Mouse (Mus musculus) E14TG2a.4 (cell line): ENCODE data around the gene Mob3a.

ENCODE experiments used
- H3K27me3 ChIP-seq: 2 replicates; pipeline ENCODE4 v1.6.1; 2014; ENCODE audit warnings: low read length, control low read depth; ENCODE audit not compliant: insufficient read depth
- H3K36me3 ChIP-seq: 2 replicates; pipeline ENCODE4 v1.6.1; 2014; ENCODE audit warnings: low read length, control low read depth; ENCODE audit not compliant: insufficient read depth
- H3K4me1 ChIP-seq: replicated peaks from 2 replicates; pipeline ENCODE4 v1.6.1; 2014; ENCODE audit warnings: low read depth, low read length, control low read depth
- H3K4me3 ChIP-seq: replicated peaks from 2 replicates; pipeline ENCODE4 v1.5.1; 2014; ENCODE audit warnings: mild to moderate bottlenecking, low read length
- H3K9me3 ChIP-seq: 2 replicates; pipeline ENCODE4 v1.6.1; 2014; ENCODE audit warnings: low read length, control low read depth
- CTCF ChIP-seq: conservative IDR thresholded peaks from 2 replicates; pipeline ENCODE4 v1.5.1; 2014; ENCODE audit warnings: low read length
- NANOG ChIP-seq: IDR thresholded peaks from 2 replicates; pipeline ENCODE4 v1.6.1; 2014; ENCODE audit warnings: borderline replicate concordance, low read length, mixed read lengths
- POU5F1 ChIP-seq: IDR thresholded peaks from 2 replicates; pipeline ENCODE4 v1.6.1; 2014; ENCODE audit warnings: low read length, borderline replicate concordance

Gene Mob3a

GRCm38 (mm10) chr10:80701721-80702535, at the start of gene Mob3a, which contains the start of gene Izumo4:
TSS of gene Mob3a (minus strand) at chr10:80701977.
TSS of gene Izumo4 (plus strand) at chr10:80702184.
- Histone ChIP-seq H3K9me3 (no peaks in the 10 kb centered on the region), H3K36me3 (peaks cover 51% of the 10 kb centered on the region), H3K4me1 (peaks cover 66% of the 10 kb centered on the region), H3K4me3 (peak within 1 kb of the TSS; percentile 89), H3K27me3 (no peaks in the 10 kb centered on the region)
- TF ChIP-seq POU5F1 (no peak), NANOG (no peak), CTCF (no peak)

DNA sequence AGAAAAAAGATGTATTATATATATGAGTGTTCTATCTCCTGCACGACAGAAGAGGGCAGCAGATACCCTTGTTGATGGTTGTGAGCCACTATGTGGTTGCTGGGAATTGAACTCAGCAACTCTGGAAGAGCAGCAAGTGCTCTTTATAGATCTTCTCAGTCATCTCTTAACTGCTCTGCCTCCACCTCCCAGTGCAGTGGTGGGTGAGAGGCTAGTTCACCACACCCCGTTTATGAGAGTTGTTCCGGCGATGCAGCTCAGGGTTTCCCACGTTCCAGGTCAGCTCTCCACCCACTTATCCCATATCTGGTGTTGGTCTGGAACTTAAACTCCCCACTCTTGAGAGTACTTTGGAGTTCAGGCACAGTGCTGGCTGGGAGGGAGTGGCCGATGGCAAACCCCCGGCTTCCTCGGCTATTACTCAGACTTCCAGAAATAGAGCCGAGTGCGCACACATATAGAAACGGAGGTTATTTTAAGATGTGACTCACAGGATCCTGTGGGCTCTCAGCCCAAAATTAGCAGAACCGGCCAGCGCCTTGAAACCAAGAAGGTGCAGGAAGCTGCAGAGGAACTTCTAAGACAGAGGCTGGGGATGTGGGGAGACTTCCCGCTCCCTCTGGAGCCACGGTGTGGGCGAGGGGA, 49.5 kb upstream of the Mob3a start:
- TF ChIP-seq NANOG, result no peak
- TF ChIP-seq CTCF, result peak; percentile 20
- Histone ChIP-seq H3K36me3 (no peaks in the 10 kb centered on the region), H3K27me3 (no peaks in the 10 kb centered on the region), H3K9me3 (no peaks in the 10 kb centered on the region), H3K4me1 (peaks cover 40% of the 10 kb centered on the region), H3K4me3 (peak overlapping the region; percentile 74)

- TF ChIP-seq NANOG (no peak), POU5F1 (no peak), CTCF (no peak)
- Histone ChIP-seq H3K4me3 (no peak overlapping the region), H3K36me3 (no peaks in the 10 kb centered on the region), H3K27me3 (no peaks in the 10 kb centered on the region), H3K4me1 (peaks cover 41% of the 10 kb centered on the region), H3K9me3 (no peaks in the 10 kb centered on the region)
Measured at GRCm38 (mm10) chr10:80748609-80749008, 46.8 kb upstream of the Mob3a start.

DNA sequence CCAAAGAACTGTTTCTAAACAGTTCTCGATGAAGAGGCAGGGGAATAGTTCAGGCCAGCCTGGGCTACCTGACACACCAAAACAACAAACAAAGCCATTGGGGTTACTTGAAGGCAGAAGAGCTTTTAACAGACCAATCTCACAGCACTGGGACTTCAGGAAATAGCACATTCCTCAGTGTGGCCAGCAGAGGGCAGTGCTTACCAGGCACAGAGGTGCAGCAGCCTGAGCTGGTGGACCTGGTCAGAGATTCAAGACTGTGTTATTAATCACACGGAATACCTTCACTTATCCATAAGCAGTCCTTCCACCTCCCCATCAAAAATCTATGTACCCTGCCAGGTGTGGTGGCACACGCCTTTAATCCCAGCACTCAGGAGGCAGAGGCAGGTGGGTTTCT, 45.6 kb upstream of the Mob3a start:
- TF ChIP-seq POU5F1 (no peak), CTCF (peak; percentile 85)
- H3K27me3 ChIP-seq, result no peaks in the 10 kb centered on the region
- H3K4me1 ChIP-seq, result peaks cover 44% of the 10 kb centered on the region
- H3K9me3 ChIP-seq, result no peaks in the 10 kb centered on the region
- H3K36me3 ChIP-seq, result no peaks in the 10 kb centered on the region
- H3K4me3 ChIP-seq, result no peak overlapping the region

- no peak for TF ChIP-seq POU5F1
- TF ChIP-seq NANOG, result no peak
- TF ChIP-seq CTCF, result no peak
- peaks cover 54% of the 10 kb centered on the region for H3K4me1 ChIP-seq
- no peaks in the 10 kb centered on the region for H3K9me3 ChIP-seq
- H3K4me3 ChIP-seq, result no peak overlapping the region; the same call in 1 of the 2 replicates
- no peaks in the 10 kb centered on the region for H3K27me3 ChIP-seq
- peaks cover 11% of the 10 kb centered on the region for H3K36me3 ChIP-seq
Measured at GRCm38 (mm10) chr10:80744262-80744661, 42.5 kb upstream of the Mob3a start.

DNA sequence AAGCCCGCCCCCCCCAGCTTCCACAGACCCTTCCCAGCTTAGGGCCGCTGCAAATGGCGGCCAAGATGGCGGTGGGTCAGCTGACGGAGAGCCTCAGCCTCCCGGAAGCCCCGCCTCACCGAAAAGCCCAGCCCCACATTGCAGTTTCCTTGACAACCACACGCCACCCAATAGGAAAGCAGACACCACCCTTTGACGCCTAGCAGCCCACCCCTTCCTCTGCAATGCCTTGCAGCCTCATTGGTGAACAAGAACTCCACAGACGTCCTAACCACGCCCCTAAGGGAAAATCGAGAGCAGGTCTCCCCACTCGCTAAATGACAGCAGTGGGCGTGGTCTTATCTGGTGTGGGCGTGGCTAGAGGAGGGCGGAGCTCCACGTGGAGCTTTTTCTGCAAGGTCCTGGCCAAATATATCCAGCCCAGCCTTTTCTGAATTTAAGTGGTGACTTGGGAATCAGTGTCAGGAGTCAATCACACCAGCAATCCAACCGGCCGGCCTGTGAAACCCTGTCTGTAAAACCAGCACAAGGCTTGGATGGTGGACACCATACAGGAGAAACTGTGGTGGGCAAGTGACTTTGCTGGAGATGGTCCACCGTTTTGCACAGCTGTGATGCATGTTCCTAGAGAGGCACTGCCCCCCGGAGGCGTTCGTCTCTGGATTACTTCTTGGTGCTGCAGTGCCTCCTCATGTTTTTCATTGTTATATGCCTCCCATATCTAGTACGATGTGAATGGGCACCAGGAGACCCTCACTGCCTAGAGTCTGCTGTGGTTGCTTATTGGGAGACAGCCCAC, 40.6 kb upstream of the Mob3a start, which contains the start of gene Ap3d1:
Gene Ap3d1, minus strand, starts transcription at position 85 of the 799 bp plus-strand sequence.
- H3K27me3 ChIP-seq, result no peaks in the 10 kb centered on the region
- H3K4me3 ChIP-seq, result peak within 1 kb of the TSS; percentile 98
- no peaks in the 10 kb centered on the region for H3K9me3 ChIP-seq
- peaks cover 23% of the 10 kb centered on the region for H3K36me3 ChIP-seq
- TF ChIP-seq POU5F1, result no peak
- no peak for TF ChIP-seq NANOG
- TF ChIP-seq CTCF, result no peak
- peaks cover 56% of the 10 kb centered on the region for H3K4me1 ChIP-seq

DNA sequence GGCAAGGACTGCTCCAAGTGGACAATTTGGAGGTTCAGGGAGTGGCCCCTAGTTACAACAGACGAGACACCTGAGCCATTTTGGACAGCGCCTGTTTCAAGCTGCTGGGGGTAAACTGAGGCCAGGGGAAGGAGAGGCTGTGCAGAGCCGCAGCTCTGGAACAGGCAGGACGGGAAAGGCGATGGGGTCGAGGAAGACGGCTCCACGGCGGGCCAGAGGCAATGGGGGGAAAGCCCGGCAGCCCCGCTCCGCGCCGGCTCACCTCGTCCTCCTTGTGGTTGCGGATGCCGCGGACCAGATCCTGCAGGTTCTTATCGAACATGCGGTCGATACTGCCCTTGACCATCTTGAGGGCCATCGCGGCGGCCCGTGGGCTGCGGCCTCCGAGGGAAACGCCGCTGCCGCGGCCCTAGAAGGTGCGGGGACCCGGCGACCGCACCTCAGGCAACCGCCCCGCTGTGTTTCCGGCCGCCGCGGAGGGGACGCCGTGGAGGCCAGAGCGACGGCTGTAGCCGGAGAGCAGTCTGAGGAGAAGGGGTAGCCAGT, 39.9 kb upstream of the Mob3a start:
- Histone ChIP-seq H3K27me3 (no peaks in the 10 kb centered on the region), H3K9me3 (no peaks in the 10 kb centered on the region), H3K4me1 (peaks cover 62% of the 10 kb centered on the region), H3K4me3 (peak overlapping the region; percentile 98), H3K36me3 (peaks cover 29% of the 10 kb centered on the region)
- TF ChIP-seq NANOG, result no peak
- no peak for TF ChIP-seq CTCF
- no peak for TF ChIP-seq POU5F1

DNA sequence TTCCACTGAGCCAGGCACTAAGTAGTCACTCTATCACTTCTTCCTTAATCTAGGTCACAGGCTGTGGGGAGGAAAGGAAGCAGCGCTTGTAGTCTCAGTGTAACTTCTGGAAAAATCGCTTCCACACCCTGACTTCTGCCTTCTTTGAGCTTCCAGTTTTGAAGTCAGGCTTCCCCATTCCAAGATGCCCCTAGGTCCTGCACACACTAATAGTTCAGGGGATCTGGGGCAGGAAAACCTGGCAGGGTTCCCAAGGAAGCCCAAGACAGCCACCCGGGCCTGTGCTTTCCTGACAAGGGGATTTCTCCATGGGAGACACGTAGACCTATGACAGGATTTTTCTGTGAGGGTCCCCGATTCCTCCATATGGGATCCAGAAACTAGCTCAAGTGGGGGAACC, 39.4 kb upstream of the Mob3a start:
- H3K27me3 ChIP-seq, result no peaks in the 10 kb centered on the region
- TF ChIP-seq CTCF, result no peak
- no peak for TF ChIP-seq POU5F1
- no peak for TF ChIP-seq NANOG

More for the DNA sequence above, 39.4 kb upstream of the Mob3a start:
- Histone ChIP-seq H3K9me3 (no peaks in the 10 kb centered on the region), H3K4me3 (peak overlapping the region; percentile 98), H3K36me3 (peaks cover 35% of the 10 kb centered on the region), H3K4me1 (peaks cover 68% of the 10 kb centered on the region)
